Mouse (Mus musculus): ENCODE results near the gene Mfsd9. TPM values are rescaled to one million over a fixed set of nuclear protein-coding genes. Genes with fewer than 3 reads are reported as not detected.
"Not testable (repeated sequence)": the region's sequence is repeated elsewhere in the genome, so short reads cannot be mapped to it uniquely, and the experiment has no call there.

Mfsd9 gene
- polyA plus RNA-seq, 1 experiment, result 0.46 TPM

- no peaks in the 10 kb centered on the region for H3K9me3 ChIP-seq
- H3K27me3 ChIP-seq (replicated peaks), result peaks cover 2% of the 10 kb centered on the region
- H3K4me1 ChIP-seq, result no peaks in the 10 kb centered on the region
- H3K36me3 ChIP-seq (replicated peaks; ENCODE audit: low read length), result no peaks in the 10 kb centered on the region
- H3K4me3 ChIP-seq (replicated peaks), result no peak overlapping the region
- TF ChIP-seq FLI1 (IDR thresholded peaks at IDR 0.05; ENCODE audit: low read length) (no peak), GATA1 (IDR thresholded peaks at IDR 0.05; ENCODE audit: borderline replicate concordance, low read length) (no peak)
Observed at GRCm38 (mm10) chr1:40767588-40767987, 22.9 kb downstream of the Mfsd9 start.

- no peaks in the 10 kb centered on the region for H3K9me3 ChIP-seq
- TF ChIP-seq GATA1 (IDR thresholded peaks at IDR 0.05; ENCODE audit: borderline replicate concordance, low read length) (no peak), FLI1 (IDR thresholded peaks at IDR 0.05; ENCODE audit: low read length) (no peak)
- H3K4me1 ChIP-seq, result no peaks in the 10 kb centered on the region
- peaks cover 2% of the 10 kb centered on the region for H3K27me3 ChIP-seq (replicated peaks)
- H3K4me3 ChIP-seq (replicated peaks), result no peak overlapping the region
- no peaks in the 10 kb centered on the region for H3K36me3 ChIP-seq (replicated peaks; ENCODE audit: low read length)
Observed at GRCm38 (mm10) chr1:40765521-40765920, 25.0 kb downstream of the Mfsd9 start.

- no peaks in the 10 kb centered on the region for H3K36me3 ChIP-seq (replicated peaks; ENCODE audit: low read length)
- no peaks in the 10 kb centered on the region for H3K4me1 ChIP-seq
- no peak overlapping the region for H3K4me3 ChIP-seq (replicated peaks)
- H3K9me3 ChIP-seq, result no peaks in the 10 kb centered on the region
- TF ChIP-seq FLI1 (IDR thresholded peaks at IDR 0.05; ENCODE audit: low read length), result no peak
- TF ChIP-seq GATA1 (IDR thresholded peaks at IDR 0.05; ENCODE audit: borderline replicate concordance, low read length), result no peak
- peaks cover 2% of the 10 kb centered on the region for H3K27me3 ChIP-seq (replicated peaks)
Observed at GRCm38 (mm10) chr1:40764701-40765275, 25.7 kb downstream of the Mfsd9 start.

- no peak overlapping the region for H3K4me3 ChIP-seq (replicated peaks)
- TF ChIP-seq FLI1 (IDR thresholded peaks at IDR 0.05; ENCODE audit: low read length) (no peak), GATA1 (IDR thresholded peaks at IDR 0.05; ENCODE audit: borderline replicate concordance, low read length) (no peak)
- no peaks in the 10 kb centered on the region for H3K9me3 ChIP-seq
- peaks cover 2% of the 10 kb centered on the region for H3K27me3 ChIP-seq (replicated peaks)
- H3K36me3 ChIP-seq (replicated peaks; ENCODE audit: low read length), result no peaks in the 10 kb centered on the region
- no peaks in the 10 kb centered on the region for H3K4me1 ChIP-seq
Observed at GRCm38 (mm10) chr1:40764042-40764441, 26.4 kb downstream of the Mfsd9 start.

GRCm38 (mm10) chr1:40759751-40760445 lies 30.6 kb downstream of the Mfsd9 start:
- no peaks in the 10 kb centered on the region for H3K9me3 ChIP-seq
- TF ChIP-seq FLI1 (IDR thresholded peaks at IDR 0.05; ENCODE audit: low read length) (no peak), GATA1 (IDR thresholded peaks at IDR 0.05; ENCODE audit: borderline replicate concordance, low read length) (no peak)
- H3K4me1 ChIP-seq, result no peaks in the 10 kb centered on the region
- H3K27me3 ChIP-seq (replicated peaks), result no peaks in the 10 kb centered on the region
- no peaks in the 10 kb centered on the region for H3K36me3 ChIP-seq (replicated peaks; ENCODE audit: low read length)
- H3K4me3 ChIP-seq (replicated peaks), result no peak overlapping the region

GRCm38 (mm10) chr1:40746089-40746488 lies 44.4 kb downstream of the Mfsd9 start:
- Histone ChIP-seq H3K4me1 (no peaks in the 10 kb centered on the region), H3K36me3 (replicated peaks; ENCODE audit: low read length) (no peaks in the 10 kb centered on the region), H3K4me3 (replicated peaks) (no peak overlapping the region), H3K9me3 (peaks cover 4% of the 10 kb centered on the region; the same call in 1 of the 2 replicates), H3K27me3 (replicated peaks) (no peaks in the 10 kb centered on the region)
- TF ChIP-seq FLI1 (IDR thresholded peaks at IDR 0.05; ENCODE audit: low read length), result no peak
- TF ChIP-seq GATA1 (IDR thresholded peaks at IDR 0.05; ENCODE audit: borderline replicate concordance, low read length), result no peak

GRCm38 (mm10) chr1:40740739-40741138 lies 49.7 kb downstream of the Mfsd9 start:
- H3K4me3 ChIP-seq (replicated peaks), result no peak overlapping the region
- H3K36me3 ChIP-seq (replicated peaks; ENCODE audit: low read length), result no peaks in the 10 kb centered on the region
- no peaks in the 10 kb centered on the region for H3K4me1 ChIP-seq
- no peak for TF ChIP-seq FLI1 (IDR thresholded peaks at IDR 0.05; ENCODE audit: low read length)
- TF ChIP-seq GATA1 (IDR thresholded peaks at IDR 0.05; ENCODE audit: borderline replicate concordance, low read length), result no peak
- H3K9me3 ChIP-seq, result peaks cover 4% of the 10 kb centered on the region; the same call in 1 of the 2 replicates
- no peaks in the 10 kb centered on the region for H3K27me3 ChIP-seq (replicated peaks)

GRCm38 (mm10) chr1:40738246-40738645 lies 52.2 kb downstream of the Mfsd9 start:
- H3K36me3 ChIP-seq (replicated peaks; ENCODE audit: low read length); H3K4me1 ChIP-seq; H3K27me3 ChIP-seq (replicated peaks); H3K4me3 ChIP-seq (replicated peaks); H3K9me3 ChIP-seq: not testable (repeated sequence)

GRCm38 (mm10) chr1:40737671-40738070 lies 52.8 kb downstream of the Mfsd9 start:
- Histone ChIP-seq H3K4me1 (no peaks in the 10 kb centered on the region), H3K4me3 (replicated peaks) (no peak overlapping the region), H3K27me3 (replicated peaks) (no peaks in the 10 kb centered on the region), H3K9me3 (no peaks in the 10 kb centered on the region), H3K36me3 (replicated peaks; ENCODE audit: low read length) (no peaks in the 10 kb centered on the region)
- TF ChIP-seq FLI1 (IDR thresholded peaks at IDR 0.05; ENCODE audit: low read length), result no peak
- TF ChIP-seq GATA1 (IDR thresholded peaks at IDR 0.05; ENCODE audit: borderline replicate concordance, low read length), result no peak

GRCm38 (mm10) chr1:40728636-40729035 lies 61.9 kb downstream of the Mfsd9 start:
- H3K4me3 ChIP-seq (replicated peaks), result no peak overlapping the region
- no peaks in the 10 kb centered on the region for H3K9me3 ChIP-seq
- H3K36me3 ChIP-seq (replicated peaks; ENCODE audit: low read length), result no peaks in the 10 kb centered on the region
- H3K4me1 ChIP-seq, result no peaks in the 10 kb centered on the region
- H3K27me3 ChIP-seq (replicated peaks), result no peaks in the 10 kb centered on the region
- TF ChIP-seq GATA1 (IDR thresholded peaks at IDR 0.05; ENCODE audit: borderline replicate concordance, low read length), result no peak
- TF ChIP-seq FLI1 (IDR thresholded peaks at IDR 0.05; ENCODE audit: low read length), result no peak
